Mouse (Mus musculus): ENCODE measurements around the gene Tbc1d22a. TPM values are rescaled to one million over a fixed set of nuclear protein-coding genes. Genes with fewer than 3 reads are reported as not detected.
A peak's percentile ranks its signal among the peaks of the same experiment; 100 is the strongest.

The Tbc1d22a gene
- polyA plus RNA-seq, 1 experiment from 2014 or later: 11.9 TPM

- Histone ChIP-seq H3K4me1 (ENCODE audit: control insufficient read depth, insufficient read depth, low read length) (peaks cover 16% of the 10 kb centered on the region), H3K4me2 (ENCODE audit: low read length) (no peak overlapping the region), H3K9me3 (ENCODE audit: control insufficient read depth, low read length) (no peaks in the 10 kb centered on the region), H3K9ac (replicated peaks; ENCODE audit: low read length) (no peak overlapping the region), H3K27ac (replicated peaks; ENCODE audit: low read depth, low read length) (no peak overlapping the region), H3K4me3 (replicated peaks; ENCODE audit: low read depth, low read length) (no peak overlapping the region), H3K36me3 (ENCODE audit: control insufficient read depth, insufficient read depth, low read length) (no peaks in the 10 kb centered on the region), H3K27me3 (ENCODE audit: control insufficient read depth, insufficient read depth, low read length) (no peaks in the 10 kb centered on the region)
- WGBS: 89% methylated on average over 8 of the region's 8 CpGs
- no peak for DNase-seq
- ATAC-seq (ENCODE audit: low FRiP score, low TSS enrichment): no peak
These were observed 172.1 kb downstream of the Tbc1d22a start for GRCm38 (mm10) chr15:86386325-86386724.

DNA sequence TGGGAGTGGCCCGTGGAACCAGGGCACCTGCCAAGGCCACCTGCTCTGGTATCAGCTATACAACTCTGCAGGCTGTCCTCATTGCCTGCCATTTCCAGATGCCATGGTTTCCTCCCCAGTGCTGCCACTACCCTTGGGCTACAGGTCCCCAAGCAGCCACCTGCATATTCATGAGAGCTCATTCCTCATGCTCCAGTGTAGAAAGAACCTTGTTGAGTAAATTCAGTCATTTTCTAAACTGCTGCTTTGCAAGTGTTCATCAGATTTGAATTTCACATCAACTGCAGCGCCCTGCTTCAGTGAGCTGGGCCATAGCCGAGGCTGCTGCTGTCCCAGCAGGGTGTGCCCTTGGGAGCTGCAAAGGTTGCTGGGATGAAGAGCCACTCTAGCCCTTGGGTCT, 174.3 kb downstream of the Tbc1d22a start:
- Histone ChIP-seq H3K4me2 (ENCODE audit: low read length) (no peak overlapping the region), H3K27me3 (ENCODE audit: control insufficient read depth, insufficient read depth, low read length) (no peaks in the 10 kb centered on the region), H3K9ac (replicated peaks; ENCODE audit: low read length) (no peak overlapping the region), H3K27ac (replicated peaks; ENCODE audit: low read depth, low read length) (peak overlapping the region; percentile 20; the same call in 1 of the 2 replicates), H3K9me3 (ENCODE audit: control insufficient read depth, low read length) (no peaks in the 10 kb centered on the region), H3K4me1 (ENCODE audit: control insufficient read depth, insufficient read depth, low read length) (peaks cover 16% of the 10 kb centered on the region), H3K4me3 (replicated peaks; ENCODE audit: low read depth, low read length) (no peak overlapping the region), H3K36me3 (ENCODE audit: control insufficient read depth, insufficient read depth, low read length) (no peaks in the 10 kb centered on the region)
- ATAC-seq (ENCODE audit: low FRiP score, low TSS enrichment) (no peak), DNase-seq (peak; percentile 30)
- WGBS: 45% methylated on average over 3 of the region's 3 CpGs

GRCm38 (mm10) chr15:86404866-86405265, 190.6 kb downstream of the Tbc1d22a start:
- H3K27ac ChIP-seq (replicated peaks; ENCODE audit: low read depth, low read length): no peak overlapping the region
- no peaks in the 10 kb centered on the region for H3K4me1 ChIP-seq (ENCODE audit: control insufficient read depth, insufficient read depth, low read length)
- no peaks in the 10 kb centered on the region for H3K27me3 ChIP-seq (ENCODE audit: control insufficient read depth, insufficient read depth, low read length)
- no peak overlapping the region for H3K4me2 ChIP-seq (ENCODE audit: low read length)
- ATAC-seq (ENCODE audit: low FRiP score, low TSS enrichment) (no peak), DNase-seq (no peak)
- H3K9ac ChIP-seq (replicated peaks; ENCODE audit: low read length): no peak overlapping the region
- H3K36me3 ChIP-seq (ENCODE audit: control insufficient read depth, insufficient read depth, low read length): no peaks in the 10 kb centered on the region
- H3K9me3 ChIP-seq (ENCODE audit: control insufficient read depth, low read length): no peaks in the 10 kb centered on the region
- H3K4me3 ChIP-seq (replicated peaks; ENCODE audit: low read depth, low read length): no peak overlapping the region
- WGBS: 82% methylated on average over 5 of the region's 5 CpGs

GRCm38 (mm10) chr15:86405527-86405926, 191.3 kb downstream of the Tbc1d22a start:
- ATAC-seq (ENCODE audit: low FRiP score, low TSS enrichment) (no peak), DNase-seq (peak; percentile 61)
- Histone ChIP-seq H3K27me3 (ENCODE audit: control insufficient read depth, insufficient read depth, low read length) (no peaks in the 10 kb centered on the region), H3K9ac (replicated peaks; ENCODE audit: low read length) (no peak overlapping the region), H3K36me3 (ENCODE audit: control insufficient read depth, insufficient read depth, low read length) (no peaks in the 10 kb centered on the region), H3K4me1 (ENCODE audit: control insufficient read depth, insufficient read depth, low read length) (peaks cover 3% of the 10 kb centered on the region; the same call in 1 of the 2 replicates), H3K27ac (replicated peaks; ENCODE audit: low read depth, low read length) (no peak overlapping the region), H3K4me2 (ENCODE audit: low read length) (no peak overlapping the region), H3K9me3 (ENCODE audit: control insufficient read depth, low read length) (no peaks in the 10 kb centered on the region), H3K4me3 (replicated peaks; ENCODE audit: low read depth, low read length) (no peak overlapping the region)
- 24% methylated on average over 4 of the region's 4 CpGs for WGBS

DNA sequence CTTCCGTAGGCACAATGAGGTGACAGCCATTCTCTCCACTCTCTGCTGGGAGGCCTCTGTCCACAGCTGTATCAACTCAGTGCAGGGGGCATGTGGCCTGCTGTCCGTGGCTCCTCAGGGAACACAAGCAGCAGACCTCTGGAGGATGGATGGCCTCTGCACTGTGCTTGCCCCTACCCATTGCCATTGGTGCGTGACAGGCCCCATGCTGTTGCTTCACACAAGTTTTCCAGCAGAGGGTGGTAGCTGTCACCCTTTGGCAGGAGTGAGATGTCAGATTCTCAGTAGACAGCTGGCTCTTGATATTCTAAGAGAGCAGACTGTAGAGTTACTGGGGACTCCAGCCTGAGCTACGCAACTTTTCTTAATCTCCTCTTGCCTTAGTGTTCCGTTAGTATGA, 195.1 kb downstream of the Tbc1d22a start:
- no peaks in the 10 kb centered on the region for H3K27me3 ChIP-seq (ENCODE audit: control insufficient read depth, insufficient read depth, low read length)
- peaks cover 9% of the 10 kb centered on the region; the same call in 1 of the 2 replicates for H3K4me1 ChIP-seq (ENCODE audit: control insufficient read depth, insufficient read depth, low read length)
- H3K4me2 ChIP-seq (ENCODE audit: low read length): no peak overlapping the region
- H3K36me3 ChIP-seq (ENCODE audit: control insufficient read depth, insufficient read depth, low read length): no peaks in the 10 kb centered on the region
- ATAC-seq (ENCODE audit: low FRiP score, low TSS enrichment): no peak
- no peaks in the 10 kb centered on the region for H3K9me3 ChIP-seq (ENCODE audit: control insufficient read depth, low read length)
- peak; percentile 59 for DNase-seq
- no peak overlapping the region for H3K9ac ChIP-seq (replicated peaks; ENCODE audit: low read length)
- 48% methylated on average over 5 of the region's 5 CpGs for WGBS
- H3K27ac ChIP-seq (replicated peaks; ENCODE audit: low read depth, low read length): no peak overlapping the region
- no peak overlapping the region for H3K4me3 ChIP-seq (replicated peaks; ENCODE audit: low read depth, low read length)

- H3K9me3 ChIP-seq (ENCODE audit: control insufficient read depth, low read length): no peaks in the 10 kb centered on the region
- H3K27ac ChIP-seq (replicated peaks; ENCODE audit: low read depth, low read length): 0 out of 2 replicates have a peak overlapping the region, but pooled peaks have one; percentile 26
- H3K4me2 ChIP-seq (ENCODE audit: low read length): no peak overlapping the region
- H3K36me3 ChIP-seq (ENCODE audit: control insufficient read depth, insufficient read depth, low read length): no peaks in the 10 kb centered on the region
- H3K4me3 ChIP-seq (replicated peaks; ENCODE audit: low read depth, low read length): no peak overlapping the region
- WGBS: 66% methylated on average over 5 of the region's 5 CpGs
- no peak overlapping the region for H3K9ac ChIP-seq (replicated peaks; ENCODE audit: low read length)
- no peaks in the 10 kb centered on the region for H3K27me3 ChIP-seq (ENCODE audit: control insufficient read depth, insufficient read depth, low read length)
- H3K4me1 ChIP-seq (ENCODE audit: control insufficient read depth, insufficient read depth, low read length): peaks cover 15% of the 10 kb centered on the region; the same call in 1 of the 2 replicates
- ATAC-seq (ENCODE audit: low FRiP score, low TSS enrichment) (no peak), DNase-seq (no peak)
These were observed 197.3 kb downstream of the Tbc1d22a start for GRCm38 (mm10) chr15:86411532-86412080.

DNA sequence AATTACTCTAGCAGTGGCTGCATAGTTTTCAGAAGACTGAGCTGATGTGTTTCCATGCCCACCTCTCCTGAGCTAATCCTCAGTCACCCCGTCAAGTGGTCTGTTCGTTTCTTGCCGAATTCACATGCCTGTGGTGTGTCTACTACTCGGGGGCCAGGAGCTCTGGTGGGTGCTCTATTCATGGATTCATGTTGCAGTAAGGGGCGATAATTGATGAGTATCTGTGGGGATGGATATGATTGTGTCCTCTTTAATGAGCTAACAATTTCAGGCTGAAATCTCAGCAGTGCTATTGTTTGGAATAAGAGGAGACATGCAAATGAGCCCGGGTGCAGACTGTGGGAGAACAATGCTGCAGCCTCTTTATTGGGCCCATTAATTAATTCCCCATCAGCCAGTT, 201.7 kb downstream of the Tbc1d22a start:
- H3K36me3 ChIP-seq (ENCODE audit: control insufficient read depth, insufficient read depth, low read length): no peaks in the 10 kb centered on the region
- H3K27me3 ChIP-seq (ENCODE audit: control insufficient read depth, insufficient read depth, low read length): no peaks in the 10 kb centered on the region
- no peak overlapping the region for H3K4me3 ChIP-seq (replicated peaks; ENCODE audit: low read depth, low read length)
- ATAC-seq (ENCODE audit: low FRiP score, low TSS enrichment) (no peak), DNase-seq (peak; percentile 54)
- no peak overlapping the region for H3K4me2 ChIP-seq (ENCODE audit: low read length)
- H3K27ac ChIP-seq (replicated peaks; ENCODE audit: low read depth, low read length): peak overlapping the region; percentile 63
- H3K9ac ChIP-seq (replicated peaks; ENCODE audit: low read length): no peak overlapping the region; the same call in 1 of the 2 replicates
- peaks cover 24% of the 10 kb centered on the region for H3K4me1 ChIP-seq (ENCODE audit: control insufficient read depth, insufficient read depth, low read length)
- no peaks in the 10 kb centered on the region for H3K9me3 ChIP-seq (ENCODE audit: control insufficient read depth, low read length)
- 19% methylated on average over 6 of the region's 6 CpGs for WGBS

GRCm38 (mm10) chr15:86418436-86418835, 204.2 kb downstream of the Tbc1d22a start:
- Histone ChIP-seq H3K4me1 (ENCODE audit: control insufficient read depth, insufficient read depth, low read length) (peaks cover 22% of the 10 kb centered on the region; the same call in 1 of the 2 replicates), H3K27ac (replicated peaks; ENCODE audit: low read depth, low read length) (peak overlapping the region; percentile 64; the same call in 1 of the 2 replicates), H3K4me2 (ENCODE audit: low read length) (no peak overlapping the region), H3K4me3 (replicated peaks; ENCODE audit: low read depth, low read length) (no peak overlapping the region), H3K9me3 (ENCODE audit: control insufficient read depth, low read length) (no peaks in the 10 kb centered on the region), H3K27me3 (ENCODE audit: control insufficient read depth, insufficient read depth, low read length) (no peaks in the 10 kb centered on the region), H3K9ac (replicated peaks; ENCODE audit: low read length) (no peak overlapping the region), H3K36me3 (ENCODE audit: control insufficient read depth, insufficient read depth, low read length) (no peaks in the 10 kb centered on the region)
- 82% methylated on average over 2 of the region's 2 CpGs for WGBS
- no peak for DNase-seq
- ATAC-seq (ENCODE audit: low FRiP score, low TSS enrichment): no peak

DNA sequence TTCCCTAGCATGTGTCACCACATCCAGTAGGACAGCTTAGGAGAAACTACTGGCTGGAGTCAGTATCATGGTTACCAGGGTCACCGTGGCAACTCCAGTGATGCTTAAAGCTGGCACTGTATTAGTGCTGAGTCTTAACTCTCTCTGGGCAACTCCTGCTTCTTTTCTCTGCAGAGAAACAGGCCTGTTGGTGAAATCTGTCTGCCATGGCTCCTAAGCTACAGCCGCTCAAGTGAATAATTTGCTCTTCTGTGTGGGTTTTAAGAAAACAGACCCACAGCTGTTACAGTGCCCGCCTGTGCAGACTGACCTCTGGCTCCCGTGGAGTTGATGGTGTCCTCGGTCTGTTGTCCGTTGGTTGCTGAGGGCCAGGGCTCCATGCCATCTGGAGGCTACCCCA, 205.4 kb downstream of the Tbc1d22a start:
- H3K36me3 ChIP-seq (ENCODE audit: control insufficient read depth, insufficient read depth, low read length): no peaks in the 10 kb centered on the region
- ATAC-seq (ENCODE audit: low FRiP score, low TSS enrichment) (no peak), DNase-seq (peak; percentile 52)
- H3K27ac ChIP-seq (replicated peaks; ENCODE audit: low read depth, low read length): 0 out of 2 replicates have a peak overlapping the region, but pooled peaks have one; percentile 45
- H3K9me3 ChIP-seq (ENCODE audit: control insufficient read depth, low read length): no peaks in the 10 kb centered on the region
- H3K4me1 ChIP-seq (ENCODE audit: control insufficient read depth, insufficient read depth, low read length): peaks cover 22% of the 10 kb centered on the region; the same call in 1 of the 2 replicates
- H3K9ac ChIP-seq (replicated peaks; ENCODE audit: low read length): no peak overlapping the region
- H3K27me3 ChIP-seq (ENCODE audit: control insufficient read depth, insufficient read depth, low read length): no peaks in the 10 kb centered on the region
- H3K4me2 ChIP-seq (ENCODE audit: low read length): no peak overlapping the region
- 44% methylated on average over 6 of the region's 6 CpGs for WGBS
- H3K4me3 ChIP-seq (replicated peaks; ENCODE audit: low read depth, low read length): no peak overlapping the region

Measured in midbrain, embryonic 14.5 days (tissue).